8 mouse cellular contexts compared by ENCODE assay signal in the genomic region with DNA sequence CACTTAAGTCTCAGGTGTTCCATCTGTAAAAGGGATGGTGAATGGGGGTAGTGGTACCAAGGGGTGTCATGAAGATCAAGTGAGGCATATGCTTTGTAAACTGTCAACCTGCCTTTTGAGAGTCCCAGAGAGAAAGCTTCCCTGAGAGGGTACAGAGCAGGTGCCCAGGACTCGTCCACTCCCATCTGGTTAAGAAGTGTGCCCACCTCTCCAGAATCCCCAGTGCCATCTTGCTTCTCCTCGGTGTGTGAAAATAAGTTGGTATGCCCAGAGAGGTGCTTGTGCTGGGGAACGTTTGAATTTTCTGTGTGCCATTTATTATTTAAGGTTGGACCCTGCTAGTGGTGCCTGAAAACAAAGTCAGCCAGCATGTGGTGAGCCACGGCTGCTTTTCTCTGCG. TPM values are rescaled to one million over a fixed set of nuclear protein-coding genes. Genes with fewer than 3 reads are reported as not detected.
DNase-seq lines count a peak whose midpoint lies in the region; ATAC-seq and TF ChIP-seq lines count a peak whose summit lies in the region.

No protein-coding gene starts in this region.

- H3K9ac ChIP-seq in forebrain, embryonic 14.5 days (ENCODE audit: low read length): peak overlapping the region; percentile 99
- no peak overlapping the region for H3K9ac ChIP-seq in limb, embryonic 11.5 days (ENCODE audit: low read length)
- peak overlapping the region; percentile 99; the same call in 1 of the 2 replicates for H3K9ac ChIP-seq in neural tube, embryonic 14.5 days (replicated peaks; ENCODE audit: low read depth, low read length)

- TF ChIP-seq POLR2A in lung, adult 2 months (IDR thresholded peaks at IDR 0.05; ENCODE audit: borderline replicate concordance, extremely low read depth, low read depth, low read length): no peak

- H3K27ac ChIP-seq in forebrain, embryonic 14.5 days (ENCODE audit: low read depth, low read length): no peak overlapping the region
- no peak overlapping the region for H3K27ac ChIP-seq in limb, embryonic 11.5 days (replicated peaks; ENCODE audit: low read depth, low read length)
- no peak overlapping the region for H3K27ac ChIP-seq in neural tube, embryonic 14.5 days (ENCODE audit: low read depth, low read length)

- peaks cover 49% of the 10 kb centered on the region for H3K4me1 ChIP-seq in lung, adult 2 months (ENCODE audit: control insufficient read depth, insufficient read depth, low read length)
- peaks cover 53% of the 10 kb centered on the region for H3K4me1 ChIP-seq in forebrain, embryonic 14.5 days (ENCODE audit: control insufficient read depth, insufficient read depth, low read length)
- H3K4me1 ChIP-seq in limb, embryonic 11.5 days (ENCODE audit: control insufficient read depth, insufficient read depth, low read length): peaks cover 13% of the 10 kb centered on the region
- H3K4me1 ChIP-seq in neural tube, embryonic 14.5 days (ENCODE audit: control insufficient read depth, insufficient read depth, low read length): peaks cover 46% of the 10 kb centered on the region

- peak overlapping the region; percentile 81 for H3K4me2 ChIP-seq in forebrain, embryonic 14.5 days (ENCODE audit: low read length)
- peak overlapping the region; percentile 56 for H3K4me2 ChIP-seq in limb, embryonic 11.5 days (ENCODE audit: low read depth, severe bottlenecking)
- H3K4me2 ChIP-seq in neural tube, embryonic 14.5 days (ENCODE audit: low read depth, low read length): peak overlapping the region; percentile 83

- TF ChIP-seq CTCF in lung, adult 2 months (IDR thresholded peaks at IDR 0.05; ENCODE audit: insufficient read depth, low read length): no peak

- ATAC-seq in forebrain, embryonic 14.5 days: no peak
- ATAC-seq in limb, embryonic 11.5 days (ENCODE audit: insufficient number of reproducible peaks, low FRiP score, low TSS enrichment, low read depth): no peak
- ATAC-seq in neural tube, embryonic 14.5 days (ENCODE audit: low read depth): no peak

- no peaks in the 10 kb centered on the region for H3K27me3 ChIP-seq in forebrain, embryonic 14.5 days (replicated peaks; ENCODE audit: control insufficient read depth, insufficient read depth, low read length)
- no peaks in the 10 kb centered on the region for H3K27me3 ChIP-seq in limb, embryonic 11.5 days (ENCODE audit: control insufficient read depth, insufficient read depth, low read length)
- H3K27me3 ChIP-seq in neural tube, embryonic 14.5 days (ENCODE audit: control insufficient read depth, insufficient read depth, low read length): no peaks in the 10 kb centered on the region

- H3K9me3 ChIP-seq in forebrain, embryonic 14.5 days (replicated peaks; ENCODE audit: control insufficient read depth, low read length): no peaks in the 10 kb centered on the region
- H3K9me3 ChIP-seq in limb, embryonic 11.5 days (ENCODE audit: control insufficient read depth, low read length): no peaks in the 10 kb centered on the region
- no peaks in the 10 kb centered on the region for H3K9me3 ChIP-seq in neural tube, embryonic 14.5 days (ENCODE audit: control insufficient read depth, low read length)

- WGBS in lung, adult 2 months: 41% methylated on average over 5 of the region's 5 CpGs
- 27% methylated on average over 5 of the region's 5 CpGs for WGBS in forebrain, embryonic 14.5 days
- 75% methylated on average over 5 of the region's 5 CpGs for WGBS in limb, embryonic 11.5 days
- WGBS in neural tube, embryonic 14.5 days: 39% methylated on average over 5 of the region's 5 CpGs

- peak overlapping the region; percentile 2 for H3K4me3 ChIP-seq in lung, adult 2 months (replicated peaks; ENCODE audit: extremely low read depth, low read depth, low read length)
- H3K4me3 ChIP-seq in forebrain, embryonic 14.5 days (ENCODE audit: low read depth, low read length): peak overlapping the region; percentile 97
- peak overlapping the region; percentile 54 for H3K4me3 ChIP-seq in limb, embryonic 11.5 days (ENCODE audit: low read depth, low read length)
- peak overlapping the region; percentile 95 for H3K4me3 ChIP-seq in neural tube, embryonic 14.5 days (ENCODE audit: low read depth, low read length)

- DNase-seq in lung, adult 2 months: no peak
- DNase-seq in lung, postnatal 36 days: no peak
- DNase-seq in forebrain, embryonic 14.5 days (ENCODE audit: low spot score): no peak
- DNase-seq in limb, embryonic 11.5 days (ENCODE audit: low spot score): no peak
- no peak for DNase-seq in embryo, embryonic 9.5 days (ENCODE audit: extremely low spot score)
- no peak for DNase-seq in gastrocnemius, postnatal 25 days
- DNase-seq in cerebellum, adult 11 months: no peak

- H3K36me3 ChIP-seq in forebrain, embryonic 14.5 days (ENCODE audit: control insufficient read depth, insufficient read depth, low read length): 0 out of 2 replicates have a peak, but pooled peaks cover 4% of the 10 kb centered on the region
- no peaks in the 10 kb centered on the region for H3K36me3 ChIP-seq in limb, embryonic 11.5 days (ENCODE audit: control insufficient read depth, insufficient read depth, low read length)
- H3K36me3 ChIP-seq in neural tube, embryonic 14.5 days (ENCODE audit: control insufficient read depth, insufficient read depth, low read length): no peaks in the 10 kb centered on the region

RNA-seq across cellular contexts. Expression of a gene that starts 52.5 kb away (rescaled TPM):
- 174 and 258 TPM in 2 replicates for polyA plus RNA-seq in lung, adult 2 months (2012; rRNA removed)
- polyA plus RNA-seq in forebrain, embryonic 14.5 days (2014; fragmentation: Nextera tagmentation; extraction: Ambion mirVana): 40.5 and 44.1 TPM in 2 replicates
- polyA plus RNA-seq in limb, embryonic 11.5 days (2014; fragmentation: Nextera tagmentation; extraction: Ambion mirVana): 82.0 and 83.8 TPM in 2 replicates
- polyA plus RNA-seq in neural tube, embryonic 14.5 days (2014; fragmentation: Nextera tagmentation; extraction: Ambion mirVana): 23.3 and 43.0 TPM in 2 replicates
- total RNA-seq in gastrocnemius, postnatal 25 days (2021): 10 to 100 TPM; 63.4 to 81.7 TPM

Comparison
In these comparisons a context has a peak if more than half of its experiments do, and no peak if none do; other contexts are left out.
1. H3K4me3 ChIP-seq: peak in every context shown above with its lines; median percentile 97 in forebrain, embryonic 14.5 days; 95 in neural tube, embryonic 14.5 days; 54 in limb, embryonic 11.5 days; 2 in lung, adult 2 months.